Mouse (Mus musculus) heart, adult 11 months (tissue): ENCODE data around the gene Mcoln2.

Source experiments
- DNase-seq: peaks from one replicate; pipeline ENCODE4 v3.0.0; 2022

The Mcoln2 gene

GRCm38 (mm10) chr3:146228559-146229310 is 79.1 kb downstream of the Mcoln2 start:
- DNase-seq: no peak

GRCm38 (mm10) chr3:146232708-146233107 is 83.1 kb downstream of the Mcoln2 start:
- DNase-seq: no peak

GRCm38 (mm10) chr3:146233741-146234140 is 84.1 kb downstream of the Mcoln2 start:
- DNase-seq: peak; percentile 44

- peak; percentile 80 for DNase-seq
Observed at GRCm38 (mm10) chr3:146234530-146234929, 84.9 kb downstream of the Mcoln2 start.

GRCm38 (mm10) chr3:146236280-146236679 is 86.6 kb downstream of the Mcoln2 start:
- no peak for DNase-seq

GRCm38 (mm10) chr3:146237676-146238075 is 88.0 kb downstream of the Mcoln2 start:
- no peak for DNase-seq

- no peak for DNase-seq
Observed at GRCm38 (mm10) chr3:146244630-146245029, 95.0 kb downstream of the Mcoln2 start.
